In genomic region chr19:35081126-35081525, GRCm38 (mm10) we compare ENCODE assay signal across 20 mouse cellular contexts.
"Had no signal": no experiment of that assay in that cellular context is flagged by ENCODE, and none has a peak within 500 bp of the region (broad histone marks: within the 10 kb centered on the region; RNA-seq: fewer than 3 reads in every experiment).

No protein-coding gene starts in this region.

- H3K4me3 ChIP-seq: limb, embryonic 10.5 days; limb, embryonic 13.5 days; liver, embryonic 12.5 days; liver, embryonic 15.5 days; midbrain, embryonic 10.5 days; midbrain, embryonic 13.5 days; myocyte; neural tube, embryonic 13.5 days; stomach, embryonic 15.5 days had no signal

- H3K27ac ChIP-seq: kidney, postnatal 0 days; limb, embryonic 10.5 days; limb, embryonic 13.5 days; liver, embryonic 12.5 days; liver, embryonic 15.5 days; macrophage; midbrain, embryonic 10.5 days; midbrain, embryonic 13.5 days; neural tube, embryonic 13.5 days; stomach, embryonic 15.5 days had no signal

- H3K4me1 ChIP-seq: limb, embryonic 10.5 days; limb, embryonic 13.5 days; liver, embryonic 12.5 days; liver, embryonic 15.5 days; midbrain, embryonic 13.5 days; neural tube, embryonic 13.5 days; stomach, embryonic 15.5 days had no signal

- H3K36me3 ChIP-seq: limb, embryonic 10.5 days; limb, embryonic 13.5 days; liver, embryonic 12.5 days; liver, embryonic 15.5 days; midbrain, embryonic 10.5 days; midbrain, embryonic 13.5 days; neural tube, embryonic 13.5 days; stomach, embryonic 15.5 days had no signal

- H3K4me2 ChIP-seq: limb, embryonic 13.5 days; liver, embryonic 12.5 days; liver, embryonic 15.5 days; midbrain, embryonic 13.5 days; neural tube, embryonic 13.5 days; stomach, embryonic 15.5 days had no signal

- H3K27me3 ChIP-seq: limb, embryonic 13.5 days; liver, embryonic 12.5 days; liver, embryonic 15.5 days; midbrain, embryonic 13.5 days; neural tube, embryonic 13.5 days; stomach, embryonic 15.5 days had no signal

- H3K9me3 ChIP-seq: limb, embryonic 10.5 days; limb, embryonic 13.5 days; liver, embryonic 12.5 days; liver, embryonic 15.5 days; midbrain, embryonic 10.5 days; midbrain, embryonic 13.5 days; neural tube, embryonic 13.5 days; stomach, embryonic 15.5 days had no signal

- H3K9ac ChIP-seq: limb, embryonic 13.5 days; liver, embryonic 12.5 days; liver, embryonic 15.5 days; midbrain, embryonic 13.5 days; neural tube, embryonic 13.5 days; stomach, embryonic 15.5 days had no signal

- ATAC-seq: liver, embryonic 12.5 days; midbrain, embryonic 13.5 days; midbrain, embryonic 16.5 days had no signal

- DNase-seq: kidney, postnatal 25 days; layer of hippocampus, postnatal 36 days; liver; lung, adult 18-20 months; retina, postnatal 1 day; right cerebral cortex, postnatal 25 days; spleen, adult 18-20 months; thymus, postnatal 36 days had no signal
